Mouse (Mus musculus) ES-Bruce4 (cell line): ENCODE data around the gene Tbc1d10b. TPM values are rescaled to one million over a fixed set of nuclear protein-coding genes. Genes with fewer than 3 reads are reported as not detected.

ENCODE experiments used
- H3K27ac ChIP-seq: 2 replicates; pipeline ENCODE4 v1.5.1; 2012; ENCODE audit warnings: low read length, inconsistent platforms; ENCODE audit not compliant: insufficient read depth
- H3K27me3 ChIP-seq: 2 replicates; pipeline ENCODE4 v1.6.1; 2012; ENCODE audit warnings: mild to moderate bottlenecking, low read length, inconsistent platforms; ENCODE audit not compliant: control insufficient read depth, poor library complexity, insufficient read depth, severe bottlenecking
- H3K36me3 ChIP-seq: 2 replicates; pipeline ENCODE4 v1.6.1; 2012; ENCODE audit warnings: inconsistent platforms, mild to moderate bottlenecking, low read length, moderate library complexity; ENCODE audit not compliant: control insufficient read depth, poor library complexity, insufficient read depth, severe bottlenecking
- H3K4me1 ChIP-seq: one replicate; pipeline ENCODE4 v1.8.1; 2011; ENCODE audit warnings: low read length; ENCODE audit not compliant: control insufficient read depth, insufficient read depth
- H3K4me3 ChIP-seq: 2 replicates; pipeline ENCODE4 v1.5.1; 2011; ENCODE audit warnings: low read depth, mild to moderate bottlenecking, low read length
- H3K9ac ChIP-seq: 2 replicates; pipeline ENCODE4 v1.6.1; 2012; ENCODE audit warnings: low read depth, mild to moderate bottlenecking, inconsistent platforms; ENCODE audit not compliant: poor library complexity, severe bottlenecking
- H3K9me3 ChIP-seq: replicated peaks from 2 replicates; pipeline ENCODE4 v1.6.1; 2012; ENCODE audit warnings: mild to moderate bottlenecking, low read length, inconsistent platforms; ENCODE audit not compliant: control insufficient read depth, poor library complexity, insufficient read depth, severe bottlenecking
- CTCF ChIP-seq: IDR thresholded peaks from one replicate; pipeline ENCODE4 v1.8.1; 2011; ENCODE audit warnings: low read depth, low read length
- EP300 ChIP-seq: IDR thresholded peaks from 2 replicates; pipeline ENCODE4 v1.6.1; 2011; ENCODE audit warnings: low read depth, low read length; ENCODE audit not compliant: insufficient read depth
- POLR2A ChIP-seq: IDR thresholded peaks from one replicate; pipeline ENCODE4 v1.8.1; 2011; ENCODE audit warnings: low read length; ENCODE audit not compliant: insufficient read depth
- polyA plus RNA-seq: library from polyadenylated mRNA; stranded (reverse); fragments of >200 nt; gene quantifications from 2 replicates; pipeline ENCODE4 v1.2.4, GENCODE M21; 2011; ENCODE audit warnings: low read depth; ENCODE audit not compliant: missing spikeins, insufficient read depth, insufficient read length

The Tbc1d10b gene
- polyA plus RNA-seq, 1 experiment: 55.5 TPM

DNA sequence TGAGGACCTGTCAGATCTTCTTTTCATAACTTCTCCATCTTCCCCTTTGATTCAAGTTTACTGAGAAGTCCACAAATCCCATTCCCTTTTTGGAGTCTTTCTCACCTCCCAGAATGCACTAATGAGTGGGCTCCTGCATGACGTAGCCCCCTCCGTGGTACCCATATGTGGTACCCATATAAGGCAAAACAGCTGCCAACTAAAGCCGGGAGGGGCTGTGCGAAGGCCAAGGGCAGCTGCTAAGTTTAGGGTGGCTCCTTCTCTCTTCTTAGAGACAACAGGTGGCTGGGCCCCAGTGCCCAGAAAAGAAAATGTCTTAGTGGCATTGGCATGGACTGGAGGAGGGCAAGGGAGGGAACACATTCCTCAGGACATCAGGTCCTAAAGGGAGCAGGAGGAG, 2.0 kb upstream of the Tbc1d10b start:
- TF ChIP-seq CTCF (no peak), EP300 (no peak), POLR2A (no peak)
- no peaks in the 10 kb centered on the region for H3K9me3 ChIP-seq
- peaks cover 4% of the 10 kb centered on the region; the same call in 1 of the 2 replicates for H3K36me3 ChIP-seq
- no peak overlapping the region for H3K4me3 ChIP-seq
- peak overlapping the region; percentile 59; the same call in 1 of the 2 replicates for H3K9ac ChIP-seq
- H3K4me1 ChIP-seq: peaks cover 1% of the 10 kb centered on the region
- peak overlapping the region; percentile 71 for H3K27ac ChIP-seq
- H3K27me3 ChIP-seq: no peaks in the 10 kb centered on the region

DNA sequence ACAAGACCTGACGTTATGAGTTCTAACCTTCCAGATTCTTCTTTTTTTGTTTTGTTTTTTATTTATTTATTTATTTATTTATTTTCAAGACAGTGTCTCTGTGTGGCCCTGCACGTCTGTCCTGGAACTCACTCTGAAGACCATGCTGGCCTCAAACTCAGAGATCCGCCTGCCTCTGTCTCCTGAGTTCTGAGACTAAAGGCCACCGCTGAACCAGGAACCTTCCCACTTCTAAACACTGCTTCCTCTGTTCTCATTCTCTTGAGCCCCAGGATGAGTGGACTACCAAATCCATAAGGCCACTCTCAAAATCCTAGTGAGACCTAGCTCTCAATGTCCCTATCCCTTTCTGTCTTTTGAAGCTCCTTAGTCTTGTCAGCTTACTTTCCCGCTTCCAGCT, 1.6 kb upstream of the Tbc1d10b start:
- Histone ChIP-seq H3K4me1 (peaks cover 1% of the 10 kb centered on the region), H3K36me3 (peaks cover 4% of the 10 kb centered on the region; the same call in 1 of the 2 replicates), H3K27me3 (no peaks in the 10 kb centered on the region), H3K9ac (peak overlapping the region; percentile 59), H3K27ac (peak overlapping the region; percentile 71), H3K4me3 (no peak overlapping the region), H3K9me3 (no peaks in the 10 kb centered on the region)
- TF ChIP-seq CTCF (no peak), POLR2A (no peak)

DNA sequence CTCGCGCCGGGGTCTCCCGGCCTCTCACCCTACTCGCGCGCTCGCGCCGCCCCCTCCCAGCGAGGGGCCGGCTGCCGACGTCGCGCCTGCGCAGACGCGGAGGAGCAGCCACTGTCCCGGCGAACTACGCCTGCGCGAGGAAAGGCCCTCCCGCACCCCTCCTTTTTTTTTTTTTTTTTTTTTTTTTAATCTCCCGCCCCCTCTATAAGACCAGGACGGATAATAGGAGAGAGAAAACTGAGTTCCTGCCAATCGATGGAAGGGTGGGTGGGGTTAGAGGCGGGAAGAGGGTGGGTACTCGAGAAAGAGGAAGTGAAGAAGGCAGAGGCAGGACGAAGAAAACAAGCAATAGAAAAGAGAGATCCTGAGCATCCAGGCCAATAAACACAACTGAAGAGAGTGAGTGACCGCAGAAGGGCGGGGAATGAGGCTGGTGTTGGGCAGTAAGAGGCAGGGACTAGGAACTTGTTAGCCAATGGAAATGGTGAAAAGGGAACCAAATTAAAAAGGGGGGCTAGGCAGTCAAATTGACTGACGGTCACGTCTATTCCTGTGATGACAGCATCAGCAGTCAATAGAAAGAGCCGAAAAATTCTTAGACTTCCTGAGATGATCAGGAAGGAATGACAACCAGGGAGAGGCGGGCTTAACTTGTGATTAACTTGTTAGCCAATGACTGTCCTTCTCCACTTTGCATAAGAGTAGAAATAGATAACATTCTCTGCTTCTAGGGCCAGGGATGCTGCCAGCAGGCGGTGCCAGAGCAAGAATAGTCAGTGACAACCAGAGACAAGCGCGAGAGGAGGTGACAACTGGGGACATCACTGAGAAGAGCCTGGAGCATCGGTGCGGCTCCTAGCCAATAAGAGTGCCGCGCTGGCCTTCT, 528 bp upstream of the Tbc1d10b start, which contains the start of gene Mylpf:
Gene Mylpf, plus strand, starts transcription at position 338 of the 886 bp plus-strand sequence.
- H3K9me3 ChIP-seq: no peaks in the 10 kb centered on the region
- H3K27me3 ChIP-seq: no peaks in the 10 kb centered on the region
- H3K27ac ChIP-seq: peak within 1 kb of the TSS; percentile 75
- H3K36me3 ChIP-seq: peaks cover 7% of the 10 kb centered on the region
- peaks cover 1% of the 10 kb centered on the region for H3K4me1 ChIP-seq
- TF ChIP-seq CTCF (peak; percentile 44), POLR2A (peak; percentile 29), EP300 (no peak)
- peak within 1 kb of the TSS; percentile 93 for H3K4me3 ChIP-seq
- peak within 1 kb of the TSS; percentile 95 for H3K9ac ChIP-seq

DNA sequence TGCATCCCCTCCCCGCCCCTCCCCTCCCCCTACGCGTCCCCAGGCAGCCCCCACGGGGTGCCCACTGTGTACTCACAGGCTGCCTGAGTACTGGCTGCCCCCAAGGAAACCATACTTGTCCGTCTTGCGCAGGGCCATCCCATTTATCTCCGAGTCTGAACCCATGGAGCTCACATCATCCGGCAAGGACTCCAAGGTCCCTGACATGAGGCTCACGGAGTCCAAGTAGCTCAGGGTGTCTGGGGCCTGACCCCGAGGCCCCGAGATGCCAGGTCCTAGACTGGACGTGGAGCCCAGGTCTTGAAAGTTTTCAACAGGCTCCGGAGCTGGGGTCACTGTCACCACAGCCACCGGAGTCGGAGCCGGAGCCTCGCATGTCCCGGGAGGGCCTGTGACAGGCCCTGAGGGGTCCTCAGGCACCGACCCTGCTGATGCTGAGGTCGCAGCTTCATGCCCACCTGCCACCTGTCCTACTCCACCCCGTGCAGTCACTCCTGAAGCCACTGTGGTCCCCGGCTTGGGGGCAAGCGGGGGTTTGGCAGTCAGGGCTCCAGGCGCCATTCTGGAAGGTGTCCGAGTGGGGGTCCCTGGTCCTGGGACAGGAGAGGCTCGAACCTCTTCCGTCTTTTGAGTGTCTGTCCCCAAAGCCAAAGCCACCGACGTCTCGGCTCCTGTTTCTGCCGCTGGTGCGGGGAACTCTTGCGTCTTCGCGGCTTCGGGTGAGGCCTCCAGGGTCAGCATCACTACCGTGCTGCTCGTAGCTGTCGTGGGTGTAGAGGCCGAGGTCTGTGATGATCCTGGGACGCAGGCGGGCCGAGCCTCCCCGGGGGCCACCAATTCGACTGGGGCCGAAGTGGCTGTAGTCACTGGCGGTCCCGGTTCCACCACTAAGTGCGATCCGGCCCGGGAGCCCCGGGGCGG, 634 bp downstream of the Tbc1d10b start:
- peak overlapping the region; percentile 75 for H3K27ac ChIP-seq
- H3K36me3 ChIP-seq: peaks cover 18% of the 10 kb centered on the region
- peak overlapping the region; percentile 93 for H3K4me3 ChIP-seq
- TF ChIP-seq CTCF (no peak), EP300 (no peak), POLR2A (no peak)
- H3K9ac ChIP-seq: peak overlapping the region; percentile 95
- no peaks in the 10 kb centered on the region for H3K27me3 ChIP-seq
- peaks cover 1% of the 10 kb centered on the region for H3K4me1 ChIP-seq
- H3K9me3 ChIP-seq: no peaks in the 10 kb centered on the region

DNA sequence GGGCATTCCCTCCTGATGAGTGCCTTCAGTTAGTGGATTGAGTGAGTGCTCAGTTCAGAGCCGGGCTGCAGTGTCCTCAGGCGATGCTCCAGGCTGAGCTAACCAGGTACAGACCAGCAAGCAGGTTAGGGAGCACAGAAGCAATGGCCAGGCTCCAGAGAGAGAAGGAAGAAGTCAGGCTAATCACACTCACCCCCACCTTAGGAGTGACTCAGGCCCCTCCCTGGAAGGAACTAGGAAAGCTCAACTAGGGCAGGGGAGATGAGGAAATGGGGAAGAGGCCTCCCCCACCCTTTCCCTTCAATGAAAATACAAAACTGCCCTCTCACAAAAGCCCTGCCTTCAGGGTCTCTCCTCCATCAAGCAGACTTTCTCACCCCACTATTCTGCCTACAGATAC, 1.7 kb downstream of the Tbc1d10b start:
- TF ChIP-seq POLR2A: no peak
- no peak for TF ChIP-seq CTCF
- TF ChIP-seq EP300: no peak
- H3K4me1 ChIP-seq: peaks cover 1% of the 10 kb centered on the region
- H3K27ac ChIP-seq: 0 out of 2 replicates have a peak overlapping the region, but pooled peaks have one; percentile 18
- H3K27me3 ChIP-seq: no peaks in the 10 kb centered on the region
- H3K9ac ChIP-seq: peak overlapping the region; percentile 95
- peaks cover 24% of the 10 kb centered on the region for H3K36me3 ChIP-seq
- H3K4me3 ChIP-seq: peak overlapping the region; percentile 93
- H3K9me3 ChIP-seq: no peaks in the 10 kb centered on the region
